Mouse (Mus musculus) gastrocnemius, postnatal 14 days (tissue): ENCODE measurements around the gene Meiob. TPM values are rescaled to one million over a fixed set of nuclear protein-coding genes. Genes with fewer than 3 reads are reported as not detected.
A peak's percentile ranks its signal among the peaks of the same experiment; 100 is the strongest.

ENCODE experiments used
- DNase-seq: peaks from one replicate; pipeline ENCODE4 v3.0.0; 2021; ENCODE audit warnings: mixed read lengths
- intact Hi-C: fragments of 180-260 bp; cut with DNase I; formaldehyde crosslinking; loops from one replicate; pipeline ENCODE4 v1.15.1; 2025; ENCODE audit warnings: low total_unique reads
- long read RNA-seq, 2 experiments: library from polyadenylated mRNA; stranded (forward); transcript quantifications; one replicate each; pipeline ENCODE4 v2.0.0; 2021
- total RNA-seq, 2 experiments: library from RNA; stranded (reverse); gene quantifications; 2 replicates each; pipeline ENCODE4 v1.2.3; 2021

The Meiob gene
- not detected for total RNA-seq
- long read RNA-seq, experiment 1, result 0 reads
- long read RNA-seq, experiment 2, result 0 reads

DNA sequence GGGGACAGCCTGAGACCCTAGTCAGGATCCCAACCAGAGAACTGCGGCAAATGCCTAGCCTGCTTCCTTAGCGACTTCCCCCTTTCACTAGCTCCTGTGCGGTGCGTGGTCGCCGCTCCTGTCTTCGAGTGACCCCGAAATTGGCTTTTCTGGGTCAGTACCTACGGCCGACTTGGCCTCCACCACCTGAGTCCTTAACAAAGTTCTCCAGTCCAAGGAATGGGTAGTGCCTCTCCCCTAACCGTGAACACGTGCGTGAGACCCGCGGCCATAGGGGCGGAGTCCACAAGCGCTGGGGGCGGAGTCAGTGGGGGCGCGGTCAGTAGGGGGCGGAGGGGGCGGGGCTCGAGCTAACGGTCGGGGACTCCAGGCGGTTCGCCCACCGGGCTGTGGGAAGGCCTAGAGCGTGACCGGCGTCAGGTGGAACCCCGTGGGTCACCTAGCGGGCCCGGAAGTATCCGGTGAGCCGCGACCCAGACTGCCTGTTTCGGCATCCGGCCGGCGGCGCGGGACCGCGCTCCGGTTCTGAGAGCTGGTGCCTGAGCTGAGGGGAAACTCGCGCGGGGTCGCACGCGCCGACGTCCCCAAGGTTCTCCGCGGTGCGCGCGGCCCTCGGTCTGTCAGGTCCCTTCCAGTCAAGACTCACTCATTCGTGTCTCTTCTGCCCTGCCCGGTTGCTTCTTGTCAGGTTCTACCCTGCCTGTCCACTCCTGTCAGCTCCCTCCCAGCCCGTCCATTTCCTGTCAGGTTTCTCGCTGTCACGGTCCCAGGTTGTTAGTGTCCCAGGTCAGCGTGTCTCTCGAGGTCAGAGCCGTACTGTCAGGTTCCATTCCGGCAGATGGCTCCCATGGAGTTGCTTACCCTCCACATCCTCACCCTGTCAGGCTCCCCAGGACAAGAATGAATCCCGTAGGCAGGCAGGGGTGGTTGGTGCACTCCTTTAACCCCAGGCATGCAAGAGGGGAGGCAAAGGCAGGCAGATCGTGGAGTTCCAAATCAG, at the start of gene Meiob:
TSS of gene Meiob (plus strand) at position 338 of the 1,000 bp plus-strand sequence.
- peak; percentile 66 for DNase-seq
- intact Hi-C loops, result no loop called here

DNA sequence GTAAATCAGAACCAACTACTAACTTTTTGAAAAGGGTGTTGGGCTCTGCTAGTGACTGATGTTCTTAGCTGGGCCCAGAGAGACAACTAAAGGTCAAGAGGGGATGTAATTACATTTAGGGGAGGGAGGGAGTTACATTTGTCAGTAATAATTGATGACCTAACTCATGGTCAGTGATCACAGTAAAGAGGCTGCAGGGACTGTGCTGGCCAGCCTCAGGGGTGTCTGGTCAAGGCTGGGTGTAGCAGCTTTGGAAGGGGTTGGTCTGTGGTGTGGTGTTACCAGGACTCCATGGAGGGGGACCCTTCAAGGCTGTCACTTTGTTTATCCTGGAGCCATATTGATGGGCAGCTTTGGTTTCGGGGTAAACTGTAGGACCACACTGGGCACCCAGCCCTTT, 46.7 kb upstream of the Meiob start:
- intact Hi-C loops, result no loop called here
- DNase-seq, result no peak

DNA sequence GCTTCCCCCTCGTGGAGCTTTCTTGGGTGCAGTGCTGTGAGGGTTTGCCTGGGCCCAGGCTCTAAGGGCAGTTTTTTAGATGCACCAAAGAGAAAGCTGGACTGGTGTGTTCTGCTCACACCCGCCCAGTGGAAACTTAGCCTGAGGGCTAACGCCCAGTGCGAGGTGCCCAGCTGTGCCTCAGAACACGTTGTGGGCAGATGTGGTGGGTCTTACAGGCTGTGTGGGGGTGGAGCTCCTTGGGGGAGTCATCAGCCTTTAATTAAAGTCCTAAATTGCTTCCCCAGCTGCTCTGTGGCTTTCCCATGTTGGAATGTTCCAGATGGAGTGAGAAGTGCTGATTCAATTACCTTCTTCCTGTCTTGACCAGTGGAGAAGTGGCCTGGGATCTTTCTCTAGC, 43.0 kb upstream of the Meiob start:
- no peak for DNase-seq
- intact Hi-C loops, result no loop called here

DNA sequence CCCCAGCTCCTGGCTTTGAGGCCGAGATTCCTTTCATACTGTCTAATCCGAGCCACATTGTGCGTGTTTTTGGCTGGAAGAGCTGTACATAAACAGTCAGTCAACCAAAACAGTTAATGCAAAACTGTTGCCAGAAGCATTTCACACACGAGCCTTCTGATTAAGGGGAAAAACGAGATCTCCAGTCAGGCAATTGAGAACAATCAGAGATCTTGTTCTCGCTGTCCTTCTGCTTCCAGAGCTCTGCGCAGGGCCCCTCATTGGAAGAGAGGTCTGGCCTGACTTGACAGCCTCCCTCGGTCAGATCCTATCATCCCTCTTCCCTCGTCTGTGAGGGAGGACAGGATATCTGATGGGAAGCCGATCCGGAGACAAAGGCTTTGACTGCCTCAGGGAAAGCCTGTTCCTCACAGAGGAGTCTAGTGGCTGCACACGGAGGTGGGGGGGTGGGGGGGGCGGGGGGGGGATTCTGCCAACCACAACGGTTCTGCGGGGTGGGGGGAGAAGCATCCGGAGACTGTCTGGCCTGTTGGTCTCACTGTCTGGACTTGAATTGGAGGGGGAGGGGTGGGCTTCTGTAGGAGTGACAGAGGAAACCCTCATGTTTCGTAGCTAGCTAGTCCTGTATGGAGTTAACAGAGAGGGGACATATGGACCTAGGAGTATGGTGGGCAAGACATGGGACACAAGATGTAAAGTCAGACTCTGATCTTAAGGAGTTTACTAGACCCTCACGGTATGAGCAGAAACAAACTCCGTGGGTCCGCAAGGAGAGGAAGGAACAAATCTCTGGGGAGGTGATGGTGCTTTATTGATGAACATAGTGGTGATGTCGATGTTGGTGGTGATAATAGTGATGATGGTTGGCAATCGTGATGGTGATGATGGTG, 38.8 kb upstream of the Meiob start:
- intact Hi-C loops, result no loop called here
- no peak for DNase-seq

DNA sequence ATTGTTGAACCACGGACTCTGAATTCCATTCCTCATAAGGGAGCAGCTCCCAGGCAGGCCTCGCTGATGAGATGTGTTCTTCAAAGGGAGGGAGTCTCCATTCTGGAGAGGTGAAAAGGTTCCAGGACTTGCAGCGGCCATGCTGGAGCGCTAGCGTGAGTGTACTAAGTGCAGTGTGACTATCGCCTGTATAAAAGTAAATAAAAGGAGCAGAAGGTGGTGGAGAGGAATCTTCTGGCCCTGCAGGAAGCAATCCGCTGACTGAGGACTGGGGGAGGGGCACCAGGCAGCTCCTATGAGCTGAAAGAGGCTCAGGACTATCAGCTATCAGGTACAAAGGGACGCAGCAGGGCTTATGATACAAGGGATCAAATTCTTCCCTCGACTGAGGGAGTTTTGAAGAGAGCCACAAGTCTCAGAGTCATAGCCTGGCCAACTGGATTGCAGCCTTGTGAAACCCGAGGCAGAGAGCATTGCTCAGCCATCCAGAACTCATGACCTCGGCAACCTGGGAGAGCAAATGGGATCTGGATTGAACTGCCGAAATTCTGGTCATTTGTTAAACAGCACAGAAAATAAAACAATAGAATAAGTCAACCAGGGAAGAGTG, 37.7 kb upstream of the Meiob start:
- intact Hi-C loops, result no loop called here
- DNase-seq, result no peak

DNA sequence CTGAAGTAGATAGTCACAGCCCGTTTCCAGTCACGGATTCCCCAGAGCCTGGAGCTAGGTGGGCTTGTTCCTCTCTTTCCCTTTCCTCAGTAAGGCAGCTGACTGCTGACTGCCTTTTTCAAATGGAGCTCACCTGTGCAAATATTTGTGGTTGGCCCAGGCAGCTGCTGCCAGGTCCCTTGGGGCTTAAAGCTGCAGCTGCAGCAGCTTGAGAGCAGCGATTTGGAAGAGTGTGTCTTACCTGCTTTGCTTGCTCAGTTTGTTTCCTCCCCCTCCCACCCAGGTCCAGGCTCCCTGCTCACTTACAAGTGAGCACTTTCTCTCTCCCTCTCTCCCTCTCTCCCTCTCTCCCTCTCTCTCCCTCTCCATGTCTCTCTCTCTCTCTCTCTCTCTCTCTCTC, 34.9 kb upstream of the Meiob start:
- no peak for DNase-seq
- intact Hi-C loops, result no loop called here

DNA sequence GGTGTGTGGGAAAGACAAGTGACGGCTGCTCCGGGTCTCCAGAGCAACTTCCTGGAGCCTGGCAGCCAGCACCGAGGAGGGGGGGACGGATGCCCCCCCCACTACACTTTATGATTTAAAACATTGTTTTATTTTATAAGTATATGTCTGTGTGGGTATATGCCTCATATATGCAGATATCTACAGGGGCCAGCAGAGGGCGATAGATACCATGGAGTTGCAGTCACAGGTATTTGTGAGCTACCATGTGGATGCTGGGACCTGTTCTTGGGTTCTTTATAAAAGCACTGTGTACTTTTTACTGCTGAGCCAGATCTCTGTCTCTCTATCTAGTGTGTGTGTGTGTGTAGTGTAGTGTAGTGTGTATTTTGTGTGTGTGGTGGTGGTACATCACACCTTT, 30.8 kb upstream of the Meiob start:
- no peak for DNase-seq
- intact Hi-C loops, result no loop called here

DNA sequence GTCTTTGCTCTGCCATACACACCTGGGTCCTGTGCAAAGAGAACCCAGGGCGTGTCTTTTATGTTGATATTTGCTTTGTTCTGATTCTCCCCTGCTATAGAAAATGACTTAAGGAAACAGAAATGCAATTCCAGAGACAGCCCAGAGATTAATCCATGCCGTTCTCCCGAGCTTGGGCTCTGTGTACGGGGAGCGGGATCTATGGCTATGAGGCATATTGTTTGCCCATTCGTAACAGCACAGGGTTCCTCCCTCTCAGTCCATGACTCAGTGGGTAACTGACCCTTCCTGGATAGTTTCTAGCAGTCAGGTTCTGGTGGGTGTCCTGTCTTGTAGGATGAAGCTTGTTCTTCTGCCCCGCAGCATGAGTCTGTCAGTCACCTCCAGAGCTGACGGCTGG, 28.9 kb upstream of the Meiob start:
- DNase-seq, result no peak
- intact Hi-C loops, result no loop called here

DNA sequence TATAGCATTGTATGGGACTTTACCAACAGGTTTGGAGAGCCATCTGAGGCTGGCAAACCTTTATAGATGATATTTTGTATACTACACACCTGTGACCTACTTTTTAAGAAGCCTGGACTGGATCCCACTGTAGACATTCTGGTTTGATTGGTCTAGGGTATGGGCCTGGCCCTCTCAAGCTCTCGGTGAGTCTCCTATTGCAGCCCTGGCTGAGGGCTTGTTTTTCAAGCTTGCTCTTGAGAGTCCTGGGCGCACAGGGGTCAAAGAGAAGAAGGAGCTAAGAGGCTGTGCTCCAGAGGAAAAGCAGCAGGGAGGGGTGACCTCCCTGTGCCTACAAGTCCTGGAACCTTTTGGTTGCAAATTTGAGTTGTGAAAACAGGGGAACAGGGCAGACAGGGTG, 27.0 kb upstream of the Meiob start:
- intact Hi-C loops, result no loop called here
- no peak for DNase-seq

DNA sequence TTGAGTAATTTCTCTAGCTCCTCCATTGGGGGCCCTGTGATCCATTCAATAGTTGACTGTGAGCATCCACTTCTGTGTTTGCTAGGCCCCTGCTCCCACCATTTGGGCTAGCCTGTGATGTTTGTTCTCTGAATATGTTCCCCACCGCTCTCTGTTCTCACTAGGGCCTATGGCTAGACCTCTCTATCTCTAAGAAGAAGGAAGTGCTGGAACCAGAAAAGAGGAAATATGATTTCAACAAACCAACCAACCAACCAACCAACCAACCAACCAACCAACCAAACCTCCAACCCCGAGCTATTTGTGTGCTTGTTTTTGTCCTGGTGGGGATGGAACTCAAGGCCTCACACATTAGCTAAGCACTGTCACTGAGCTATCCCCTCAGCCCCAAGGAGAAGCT, 23.3 kb upstream of the Meiob start:
- intact Hi-C loops, result no loop called here
- DNase-seq, result no peak

DNA sequence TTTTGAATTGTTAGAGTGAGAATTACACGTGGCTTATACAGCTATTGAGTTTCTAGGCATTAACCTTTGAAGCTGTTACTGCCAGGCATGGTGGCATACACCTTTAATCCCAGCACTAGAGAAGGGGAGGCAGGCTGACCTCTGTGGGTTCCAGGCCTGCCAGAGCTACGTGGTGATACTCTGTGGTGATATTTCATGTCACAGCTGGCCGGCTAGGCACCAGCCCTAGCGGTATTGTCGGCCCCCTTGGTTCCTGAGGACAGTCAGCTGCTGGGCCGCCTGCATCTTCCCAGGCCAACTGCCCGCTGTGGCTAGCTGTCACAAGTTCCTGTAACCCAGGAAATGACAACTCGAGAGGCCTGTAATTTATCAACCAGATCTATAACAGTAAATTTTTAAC, 11.9 kb upstream of the Meiob start:
- no peak for DNase-seq
- intact Hi-C loops, result no loop called here

DNA sequence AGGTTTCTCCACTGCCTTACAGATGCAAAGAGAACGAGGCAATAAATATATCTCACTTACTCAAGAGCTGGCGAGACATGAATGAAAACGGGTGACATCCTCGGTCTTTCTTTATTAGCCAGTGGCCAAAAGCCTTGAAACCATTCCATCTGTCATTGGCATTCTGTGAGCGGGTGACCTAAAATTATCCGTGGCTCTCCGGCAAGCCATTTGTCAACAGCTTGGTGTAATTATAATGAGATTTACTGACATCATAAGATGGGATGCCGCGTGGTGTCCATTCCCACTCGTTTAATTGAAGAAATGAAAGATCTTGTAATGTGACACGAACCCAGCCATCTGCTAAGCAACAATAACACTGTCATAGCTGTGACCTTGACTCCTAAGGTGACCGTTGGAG, 9.3 kb upstream of the Meiob start:
- intact Hi-C loops, result no loop called here
- DNase-seq, result no peak

DNA sequence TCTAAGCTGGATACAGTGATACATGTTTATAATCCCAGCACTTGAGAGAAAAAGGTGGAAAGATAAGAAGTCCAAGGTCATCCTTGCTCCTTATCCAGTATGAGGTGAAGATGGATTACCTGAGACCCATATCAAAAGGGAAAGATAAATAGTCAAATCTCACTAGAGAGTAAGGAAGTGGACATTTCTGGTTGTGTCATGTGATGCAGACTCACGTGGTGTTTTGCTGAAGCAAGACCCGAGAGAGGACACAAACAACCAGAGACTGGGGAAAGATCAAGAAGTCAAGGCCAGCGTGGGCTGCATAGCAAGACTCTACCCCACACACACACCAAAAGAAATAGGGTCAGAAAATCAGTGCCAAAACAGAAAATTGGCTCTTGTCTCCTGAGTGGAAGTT, 7.1 kb upstream of the Meiob start:
- DNase-seq, result no peak
- intact Hi-C loops, result no loop called here

DNA sequence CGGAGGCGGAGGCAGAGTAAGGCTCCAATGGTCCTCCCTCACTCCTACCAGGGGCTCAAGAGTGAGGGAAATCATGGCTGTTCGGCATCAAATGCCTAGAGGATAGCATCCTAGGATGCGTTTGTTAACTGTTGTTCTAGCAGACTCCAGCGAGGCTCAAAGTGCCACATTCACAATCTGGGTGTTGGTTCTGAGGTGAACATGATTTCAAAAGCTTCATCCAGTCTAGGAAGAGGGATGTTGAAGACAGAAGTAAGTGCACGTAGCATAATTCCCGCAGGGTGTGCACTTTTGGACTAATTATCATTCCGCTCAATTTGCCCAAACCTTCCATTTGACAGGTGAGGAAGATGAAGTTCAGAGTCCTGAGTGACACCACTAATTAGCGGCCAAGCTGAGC, 5.9 kb upstream of the Meiob start:
- intact Hi-C loops, result no loop called here
- no peak for DNase-seq

DNA sequence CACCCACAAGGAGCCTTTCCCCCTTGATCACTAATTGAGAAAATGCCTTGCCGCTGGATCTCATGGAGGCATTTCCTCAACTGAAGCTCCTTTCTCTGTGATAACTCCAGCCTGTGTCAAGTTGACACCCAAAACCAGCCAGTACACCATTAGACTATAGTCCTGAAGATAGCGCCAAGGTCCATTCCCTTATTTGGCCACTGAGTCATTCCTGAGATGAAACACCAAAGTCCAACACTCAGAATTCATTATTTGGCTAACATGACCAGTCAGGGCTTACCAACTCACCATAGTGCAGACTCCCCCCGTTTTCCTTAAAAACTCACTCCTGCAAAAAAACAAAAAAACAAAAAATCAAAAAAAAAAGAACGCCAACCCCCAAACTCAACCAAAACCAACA, 4.6 kb upstream of the Meiob start:
- DNase-seq, result no peak
- intact Hi-C loops, result no loop called here

DNA sequence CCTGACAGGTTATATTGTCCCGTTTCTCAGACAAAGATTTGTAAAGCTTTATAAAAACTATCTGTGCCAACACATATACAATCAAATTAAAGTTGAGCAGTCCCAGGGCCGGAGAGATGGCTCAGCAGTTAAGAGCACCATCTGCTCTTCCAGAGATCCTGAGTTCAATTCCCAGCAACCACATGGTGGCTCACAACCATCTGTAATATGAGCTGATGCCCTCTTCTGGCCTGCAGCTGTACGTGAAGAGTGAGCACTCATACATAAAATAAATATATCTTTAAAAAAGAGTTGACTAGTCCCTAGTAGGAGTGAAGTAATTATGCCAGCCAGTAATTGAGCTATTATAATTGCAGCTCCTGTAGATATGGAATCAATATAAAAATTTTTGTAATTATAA, 3.6 kb upstream of the Meiob start:
- intact Hi-C loops, result no loop called here
- no peak for DNase-seq

DNA sequence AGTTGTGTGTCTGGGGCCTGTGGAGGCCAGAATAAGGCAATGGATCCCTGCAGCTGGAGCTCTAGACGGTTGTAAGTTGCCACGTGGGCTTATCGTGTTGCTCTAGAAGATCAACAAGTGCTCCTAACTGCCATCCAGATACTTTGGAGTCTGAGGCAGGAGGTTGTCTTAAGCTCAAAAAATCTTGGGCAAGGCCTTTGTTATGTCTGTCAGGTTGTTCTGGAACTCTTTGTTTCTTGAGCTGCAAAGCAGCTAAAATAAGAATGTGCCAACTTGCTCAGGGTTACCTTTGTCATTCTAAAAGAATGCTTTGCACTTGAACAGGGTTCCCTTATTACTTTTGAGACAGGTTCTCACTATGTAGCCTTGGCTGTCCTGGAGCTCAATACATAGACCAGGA, 7.1 kb downstream of the Meiob start:
- intact Hi-C loops, result no loop called here
- DNase-seq, result no peak

DNA sequence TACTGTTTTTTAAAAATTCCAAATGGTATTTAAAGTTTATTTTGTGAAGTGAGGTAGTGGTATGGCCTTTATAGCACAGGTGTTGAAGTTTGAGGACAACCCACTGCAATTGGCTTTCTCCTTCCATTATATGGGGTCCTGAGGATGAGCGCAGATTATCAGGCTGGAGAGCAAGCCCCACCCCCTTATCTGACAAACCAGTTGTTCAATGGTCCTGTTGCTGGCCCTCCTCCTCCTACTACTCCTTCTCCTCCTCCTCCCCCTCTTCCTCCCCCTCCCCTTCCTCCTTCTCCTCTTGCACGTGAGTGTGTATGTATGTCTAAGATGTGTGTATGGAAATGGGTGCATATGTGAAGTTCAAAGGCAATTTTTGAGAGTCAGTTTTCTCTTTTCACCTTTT, 8.1 kb downstream of the Meiob start:
- intact Hi-C loops, result no loop called here
- no peak for DNase-seq

DNA sequence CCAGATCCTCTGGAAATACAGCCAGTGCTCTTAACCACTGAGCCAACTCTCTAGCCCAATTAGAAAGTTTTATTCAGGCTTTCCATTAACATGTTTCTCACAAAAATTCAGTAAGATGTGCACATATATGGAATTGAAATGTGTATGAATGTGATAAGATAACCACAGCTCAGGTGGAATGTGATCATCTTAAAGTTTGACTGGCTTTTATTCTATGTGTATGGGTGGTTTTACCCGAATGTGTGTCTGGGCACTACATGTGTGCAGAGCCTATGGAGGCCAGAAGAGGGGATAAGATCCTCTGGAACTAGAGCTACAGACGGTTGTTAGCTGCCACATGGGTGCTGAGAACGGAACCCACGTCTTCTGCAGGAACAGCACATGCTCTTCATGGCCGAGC, 11.2 kb downstream of the Meiob start:
- intact Hi-C loops, result loop anchor here (5.0 kb wide), 1 partner anchor 68 kb away; no protein-coding TSS in a partner anchor
- DNase-seq, result no peak

DNA sequence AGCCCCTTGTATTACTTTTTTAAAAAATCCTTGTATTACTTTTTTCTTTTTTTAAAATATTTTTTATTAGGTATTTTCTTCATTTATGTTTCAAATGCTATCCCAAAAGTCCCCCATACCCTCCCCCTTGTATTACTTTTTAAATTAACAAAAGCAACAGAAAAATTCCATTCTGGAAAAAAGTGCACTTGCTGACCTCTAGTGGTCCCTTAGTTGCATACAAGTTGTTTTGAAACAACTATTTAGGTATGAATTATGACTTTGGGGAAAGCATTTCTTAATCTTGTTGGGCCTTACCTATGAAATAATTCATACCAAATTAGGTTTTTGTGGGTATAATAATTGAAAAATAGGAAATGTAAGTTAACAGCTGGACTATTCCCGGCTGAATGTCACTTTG, 13.4 kb downstream of the Meiob start:
- intact Hi-C loops, result loop anchor here (5.0 kb wide), 1 partner anchor 70 kb away; no protein-coding TSS in a partner anchor
- DNase-seq, result no peak
